Mouse (Mus musculus): ENCODE measurements around the gene Ffar2. TPM values are rescaled to one million over a fixed set of nuclear protein-coding genes. Genes with fewer than 3 reads are reported as not detected.

Ffar2 gene
- 0.27 TPM for polyA plus RNA-seq (2017; shearing (Covaris generic))

DNA sequence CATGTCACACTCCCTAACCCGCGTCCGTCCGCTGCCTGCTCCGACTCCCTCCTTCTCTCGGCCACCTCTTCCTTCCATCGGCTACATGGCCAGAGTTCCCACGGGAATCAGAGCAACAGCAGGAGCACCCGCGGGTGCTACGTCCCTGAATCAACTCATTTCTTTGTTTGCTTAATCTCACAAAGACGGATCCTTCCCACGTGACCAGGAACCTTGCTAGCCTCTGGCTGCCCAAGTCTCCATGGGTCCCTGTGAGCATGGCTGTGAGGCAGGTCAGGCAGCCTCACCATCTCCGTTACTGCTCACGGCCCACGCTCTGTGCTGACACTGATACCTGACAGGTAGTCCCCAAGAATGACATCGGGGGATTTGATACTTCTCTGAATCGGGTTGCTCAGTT is at the start of gene Ffar2:
Ffar2 (minus strand) TSS at position 101 of the 400 bp plus-strand sequence.

DNA sequence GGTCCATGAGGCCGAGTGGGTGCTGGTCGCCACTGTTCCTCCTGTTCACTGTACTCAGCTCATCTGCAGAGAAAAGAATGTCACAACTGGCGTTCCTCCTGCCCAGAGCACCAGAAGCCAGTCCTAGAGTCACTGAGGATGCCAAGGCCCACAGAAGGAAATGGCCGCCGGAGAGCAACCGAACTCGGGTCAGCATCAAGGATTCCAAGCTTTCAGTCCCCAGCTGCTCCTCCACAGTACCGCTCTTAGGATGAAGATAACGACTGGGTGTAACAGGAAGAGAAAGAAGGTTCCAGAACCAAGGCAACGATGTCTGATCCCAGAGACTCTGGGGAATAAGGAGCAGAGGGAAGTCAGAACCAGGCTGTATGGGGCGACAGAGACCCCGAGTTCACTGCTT is 37.9 kb upstream of the Ffar2 start, which contains the start of gene Ffar1:
Ffar1 (minus strand) TSS at position 101 of the 400 bp plus-strand sequence.

GRCm38 (mm10) chr7:30856078-30856477 is 32.5 kb upstream of the Ffar2 start, which contains the start of gene Ffar3:
Gene Ffar3 (minus strand): TSS chr7:30856178.

GRCm38 (mm10) chr7:30787377-30788022 is 36.1 kb downstream of the Ffar2 start, which contains the start of gene Krtdap:
Gene Krtdap (plus strand): TSS chr7:30787896.

Other genes starting within 250 kb of the Ffar2 start
- gene Kmt2b, start 235.0 kb downstream of the Ffar2 start, polyA plus RNA-seq (2017; shearing (Covaris generic)) = 11.1 TPM
- 16.9 TPM for gene Zbtb32, start 224.9 kb downstream of the Ffar2 start, polyA plus RNA-seq (2017; shearing (Covaris generic))
- 0.62 TPM for gene Upk1a, start 210.9 kb downstream of the Ffar2 start, polyA plus RNA-seq (2017; shearing (Covaris generic))
- 445 TPM for gene Cox6b1, start 197.6 kb downstream of the Ffar2 start, polyA plus RNA-seq (2017; shearing (Covaris generic))
- gene Etv2, start 187.9 kb downstream of the Ffar2 start, polyA plus RNA-seq (2017; shearing (Covaris generic)) = not detected
- 238 TPM for gene Rbm42, start 173.5 kb downstream of the Ffar2 start, polyA plus RNA-seq (2017; shearing (Covaris generic))
- 47.1 TPM for gene Haus5, start 158.8 kb downstream of the Ffar2 start, polyA plus RNA-seq (2017; shearing (Covaris generic))
- gene Pmis2, start 152.2 kb downstream of the Ffar2 start, polyA plus RNA-seq (2017; shearing (Covaris generic)) = not detected
- gene 2200002J24Rik, start 124.8 kb downstream of the Ffar2 start, polyA plus RNA-seq (2017; shearing (Covaris generic)) = not detected
- gene Atp4a, start 111.6 kb downstream of the Ffar2 start, polyA plus RNA-seq (2017; shearing (Covaris generic)) = not detected
- 66.4 TPM for gene Tmem147, start 94.2 kb downstream of the Ffar2 start, polyA plus RNA-seq (2017; shearing (Covaris generic))
- 1.1 TPM for gene Gapdhs, start 80.1 kb downstream of the Ffar2 start, polyA plus RNA-seq (2017; shearing (Covaris generic))
- gene Sbsn, start 72.3 kb downstream of the Ffar2 start, polyA plus RNA-seq (2017; shearing (Covaris generic)) = 1.2 TPM
- gene Dmkn, start 60.0 kb downstream of the Ffar2 start, polyA plus RNA-seq (2017; shearing (Covaris generic)) = not detected
- gene Krtdap, start 35.9 kb downstream of the Ffar2 start, polyA plus RNA-seq (2017; shearing (Covaris generic)) = not detected
- gene Ffar3, start 32.4 kb upstream of the Ffar2 start, polyA plus RNA-seq (2017; shearing (Covaris generic)) = not detected
- not detected for gene Ffar1, start 37.8 kb upstream of the Ffar2 start, polyA plus RNA-seq (2017; shearing (Covaris generic))
- 26.8 TPM for gene Cd22, start 56.6 kb upstream of the Ffar2 start, polyA plus RNA-seq (2017; shearing (Covaris generic))
- gene Mag, start 91.1 kb upstream of the Ffar2 start, polyA plus RNA-seq (2017; shearing (Covaris generic)) = 0.26 TPM
- not detected for gene Hamp2, start 100.9 kb upstream of the Ffar2 start, polyA plus RNA-seq (2017; shearing (Covaris generic))
- not detected for gene Hamp, start 120.3 kb upstream of the Ffar2 start, polyA plus RNA-seq (2017; shearing (Covaris generic))
- 14.3 TPM for gene Usf2, start 133.0 kb upstream of the Ffar2 start, polyA plus RNA-seq (2017; shearing (Covaris generic))
- 9.2 TPM for gene Lsr, start 149.7 kb upstream of the Ffar2 start, polyA plus RNA-seq (2017; shearing (Covaris generic))
- 0.33 TPM for gene Fam187b, start 150.0 kb upstream of the Ffar2 start, polyA plus RNA-seq (2017; shearing (Covaris generic))
- 1,577 TPM for gene Fxyd5, start 218.7 kb upstream of the Ffar2 start, polyA plus RNA-seq (2017; shearing (Covaris generic))
- 0.85 TPM for gene Fxyd7, start 227.7 kb upstream of the Ffar2 start, polyA plus RNA-seq (2017; shearing (Covaris generic))
- not detected for gene Fxyd1, start 233.4 kb upstream of the Ffar2 start, polyA plus RNA-seq (2017; shearing (Covaris generic))
- not detected for gene Lgi4, start 235.6 kb upstream of the Ffar2 start, polyA plus RNA-seq (2017; shearing (Covaris generic))

Measured in effector memory CD4-positive, alpha-beta T cell, adult 7 months (primary cell).